Mouse (Mus musculus): ENCODE results near the gene Slc35b2. TPM values are rescaled to one million over a fixed set of nuclear protein-coding genes. Genes with fewer than 3 reads are reported as not detected.

The Slc35b2 gene
- total and polyA plus RNA-seq, 3 experiments: 57.2 to 101 (median 73.9) TPM

DNA sequence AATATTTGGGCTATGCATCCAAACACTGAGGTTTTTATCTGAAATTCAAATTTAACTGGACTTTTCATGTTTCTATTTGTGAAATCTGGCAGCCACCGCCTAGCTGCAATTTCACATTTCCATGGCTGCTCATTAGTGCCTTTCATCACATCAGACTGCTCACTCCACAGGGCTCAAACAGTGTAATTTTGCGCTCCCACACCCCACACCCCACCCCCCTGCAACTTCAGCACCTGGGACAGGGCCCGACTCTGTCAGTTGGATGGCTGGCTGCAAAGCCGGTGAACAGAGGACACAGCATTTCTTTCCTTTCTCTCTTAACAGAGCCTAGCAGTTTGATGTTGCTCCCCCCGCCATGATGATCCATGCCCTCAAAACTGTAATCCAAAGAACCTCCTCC, 27.4 kb upstream of the Slc35b2 start:
- H3K9ac ChIP-seq (ENCODE audit: insufficient read depth, low read depth): no peak overlapping the region
- peaks cover 0 to 2% of the 10 kb centered on the region in 2 experiments; a peak in 1 of 4 replicates for H3K4me1 ChIP-seq (ENCODE audit: control insufficient read depth in 1 of 2, insufficient read depth in 2 of 2)
- H3K9me3 ChIP-seq (replicated peaks; ENCODE audit: low read length): no peaks in the 10 kb centered on the region
- no peak overlapping the region for H3K4me2 ChIP-seq (ENCODE audit: insufficient read depth, low read depth, poor library complexity, severe bottlenecking)
- H3K36me3 ChIP-seq (replicated peaks in 1 of 2; ENCODE audit: control insufficient read depth in 1 of 2, insufficient read depth in 1 of 2, low read length in 1 of 2): no peaks in the 10 kb centered on the region
- H3K27me3 ChIP-seq (replicated peaks): peaks cover 88% of the 10 kb centered on the region
- no peak overlapping the region for H3K27ac ChIP-seq (ENCODE audit: insufficient read depth, low read depth)
- dilution Hi-C loops (cut with MboI; ENCODE audit: extremely low pct_ligation_motif_present, extremely low pct_unique_long_range_greater_than_20kb, low sequenced_read_pairs) (no loop called here), in situ Hi-C loops (cut with MboI; ENCODE audit: low pct_ligation_motif_present, low pct_unique_long_range_greater_than_20kb, low sequenced_read_pairs) (no loop called here)
- no peak for DNase-seq (ENCODE audit: extremely low read depth)
- TF ChIP-seq USF1 (IDR thresholded peaks at IDR 0.05; ENCODE audit: low read depth, low read length) (no peak), MEF2A (IDR thresholded peaks at IDR 0.05; ENCODE audit: borderline replicate concordance, low read depth, low read length) (no peak), IRF4 (IDR thresholded peaks at IDR 0.05; ENCODE audit: low read depth, low read length) (no peak), ZKSCAN1 (IDR thresholded peaks at IDR 0.05; ENCODE audit: borderline replicate concordance, low read depth, low read length) (no peak), CHD1 (IDR thresholded peaks at IDR 0.05; ENCODE audit: low read depth, low read length) (no peak), MAX (IDR thresholded peaks at IDR 0.05; ENCODE audit: low read length) (no peak), MAFK (IDR thresholded peaks at IDR 0.05; ENCODE audit: insufficient replicate concordance, low read length) (no peak), POLR2A (IDR thresholded peaks at IDR 0.05; ENCODE audit: low read depth, low read length) (no peak), JUND (conservative IDR thresholded peaks at IDR 0.05; ENCODE audit: low read depth, low read length) (no peak), CHD2 (IDR thresholded peaks at IDR 0.05; ENCODE audit: low read length) (no peak), HCFC1 (IDR thresholded peaks at IDR 0.05; ENCODE audit: low read depth, low read length) (no peak), ETS1 (conservative IDR thresholded peaks at IDR 0.05; ENCODE audit: low read depth, low read length) (no peak), UBTF (IDR thresholded peaks at IDR 0.05; ENCODE audit: low read depth, low read length) (no peak), JUN (IDR thresholded peaks at IDR 0.05; ENCODE audit: insufficient read depth, low read depth, low read length) (no peak)
- H3K4me3 ChIP-seq (replicated peaks in 1 of 3; ENCODE audit: low read depth in 2 of 3, low read length in 2 of 3, poor library complexity in 1 of 3): no peak overlapping the region
- no peaks in the 10 kb centered on the region for H3K79me2 ChIP-seq (replicated peaks; ENCODE audit: control insufficient read depth, extremely low read depth, insufficient read depth, poor library complexity, severe bottlenecking)

DNA sequence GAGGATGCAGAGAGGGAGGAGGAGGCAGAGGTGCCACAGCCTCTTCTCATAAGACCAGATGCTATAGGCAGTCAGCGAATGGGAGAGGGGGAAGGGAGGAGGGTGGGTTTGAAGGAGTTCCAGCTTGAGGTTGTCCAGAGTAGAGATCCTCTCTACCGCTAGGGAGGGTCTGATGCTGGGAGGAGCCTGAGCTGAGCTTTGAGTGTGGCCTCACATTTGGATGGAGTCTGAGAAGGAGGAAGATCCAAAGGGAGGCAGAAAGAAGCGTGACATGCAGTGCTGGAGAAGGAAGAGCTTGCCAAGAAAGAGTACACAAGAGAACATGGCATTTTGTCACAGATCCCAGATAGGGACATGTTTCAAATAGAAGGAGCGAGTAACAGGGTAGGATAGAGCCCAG, 25.3 kb upstream of the Slc35b2 start:
- H3K4me2 ChIP-seq (ENCODE audit: insufficient read depth, low read depth, poor library complexity, severe bottlenecking): no peak overlapping the region
- H3K9ac ChIP-seq (ENCODE audit: insufficient read depth, low read depth): no peak overlapping the region
- H3K4me1 ChIP-seq (ENCODE audit: control insufficient read depth in 1 of 2, insufficient read depth in 2 of 2): peaks cover 5 to 8% of the 10 kb centered on the region in 2 experiments
- H3K36me3 ChIP-seq (replicated peaks in 1 of 2; ENCODE audit: control insufficient read depth in 1 of 2, insufficient read depth in 1 of 2, low read length in 1 of 2): no peaks in the 10 kb centered on the region
- no peak overlapping the region for H3K4me3 ChIP-seq (replicated peaks in 1 of 3; ENCODE audit: low read depth in 2 of 3, low read length in 2 of 3, poor library complexity in 1 of 3)
- DNase-seq (ENCODE audit: extremely low read depth): no peak
- in situ Hi-C loops (cut with MboI; ENCODE audit: low pct_ligation_motif_present, low pct_unique_long_range_greater_than_20kb, low sequenced_read_pairs): no loop called here
- H3K27ac ChIP-seq (ENCODE audit: insufficient read depth, low read depth): no peak overlapping the region
- no peaks in the 10 kb centered on the region for H3K79me2 ChIP-seq (replicated peaks; ENCODE audit: control insufficient read depth, extremely low read depth, insufficient read depth, poor library complexity, severe bottlenecking)
- TF ChIP-seq PAX5 (IDR thresholded peaks at IDR 0.05; ENCODE audit: low read length) (no peak), USF1 (IDR thresholded peaks at IDR 0.05; ENCODE audit: low read depth, low read length) (no peak), EP300 (IDR thresholded peaks at IDR 0.05; ENCODE audit: low read length) (no peak), MAFK (IDR thresholded peaks at IDR 0.05; ENCODE audit: insufficient replicate concordance, low read length) (no peak), MAX (IDR thresholded peaks at IDR 0.05; ENCODE audit: low read length) (no peak), MEF2A (IDR thresholded peaks at IDR 0.05; ENCODE audit: borderline replicate concordance, low read depth, low read length) (no peak)
- dilution Hi-C loops (cut with MboI; ENCODE audit: extremely low pct_ligation_motif_present, extremely low pct_unique_long_range_greater_than_20kb, low sequenced_read_pairs): no loop called here
- peaks cover 88% of the 10 kb centered on the region for H3K27me3 ChIP-seq (replicated peaks)
- H3K9me3 ChIP-seq (replicated peaks; ENCODE audit: low read length): no peaks in the 10 kb centered on the region

Data from CH12.LX (cell line).